Mouse (Mus musculus): Measurements from ENCODE around the gene Frat2.
A peak's percentile ranks its signal among the peaks of the same experiment; 100 is the strongest.
"Not testable (repeated sequence)": the region's sequence is repeated elsewhere in the genome, so short reads cannot be mapped to it uniquely, and the experiment has no call there.

Gene Frat2

GRCm38 (mm10) chr19:41847992-41848851 is at the start of gene Frat2:
Gene Frat2, minus strand, starts transcription at chr19:41848132.
- DNase-seq (ENCODE audit: low read depth in 2 of 2, low spot score in 2 of 2) = peak; percentile 90 to 91

GRCm38 (mm10) chr19:41896319-41896711 is 48.4 kb upstream of the Frat2 start:
- DNase-seq (ENCODE audit: low read depth in 2 of 2, low spot score in 2 of 2) = no peak

- DNase-seq (ENCODE audit: low read depth in 2 of 2, low spot score in 2 of 2) = peak; percentile 70 to 82
Measured at GRCm38 (mm10) chr19:41895460-41896318, 47.8 kb upstream of the Frat2 start, which contains the start of gene Rrp12. Gene Rrp12, minus strand, starts transcription at chr19:41896173.

GRCm38 (mm10) chr19:41894959-41895358 is 47.0 kb upstream of the Frat2 start:
- DNase-seq (ENCODE audit: low read depth in 2 of 2, low spot score in 2 of 2) = no peak

GRCm38 (mm10) chr19:41888191-41888590 is 40.3 kb upstream of the Frat2 start:
- DNase-seq (ENCODE audit: low read depth in 2 of 2, low spot score in 2 of 2) = no peak

GRCm38 (mm10) chr19:41883882-41884281 is 36.0 kb upstream of the Frat2 start:
- no peak for DNase-seq (ENCODE audit: low read depth in 2 of 2, low spot score in 2 of 2)

GRCm38 (mm10) chr19:41881842-41882241 is 33.9 kb upstream of the Frat2 start:
- no peak for DNase-seq (ENCODE audit: low read depth in 2 of 2, low spot score in 2 of 2)

- peak; percentile 53 to 72 for DNase-seq (ENCODE audit: low read depth in 2 of 2, low spot score in 2 of 2)
Measured at GRCm38 (mm10) chr19:41874356-41874755, 26.4 kb upstream of the Frat2 start.

- no peak for DNase-seq (ENCODE audit: low read depth in 2 of 2, low spot score in 2 of 2)
Measured at GRCm38 (mm10) chr19:41872285-41872684, 24.4 kb upstream of the Frat2 start.

GRCm38 (mm10) chr19:41869946-41870345 is 22.0 kb upstream of the Frat2 start:
- DNase-seq (ENCODE audit: low read depth in 2 of 2, low spot score in 2 of 2) = not testable (repeated sequence)

- DNase-seq (ENCODE audit: low read depth in 2 of 2, low spot score in 2 of 2) = no peak
Measured at GRCm38 (mm10) chr19:41869296-41869695, 21.4 kb upstream of the Frat2 start.

GRCm38 (mm10) chr19:41866707-41867106 is 18.8 kb upstream of the Frat2 start:
- no peak for DNase-seq (ENCODE audit: low read depth in 2 of 2, low spot score in 2 of 2)

GRCm38 (mm10) chr19:41857816-41858310 is 9.9 kb upstream of the Frat2 start:
- no peak for DNase-seq (ENCODE audit: low read depth in 2 of 2, low spot score in 2 of 2)

GRCm38 (mm10) chr19:41857086-41857762 is 9.3 kb upstream of the Frat2 start:
- DNase-seq (ENCODE audit: low read depth in 2 of 2, low spot score in 2 of 2) = no peak

GRCm38 (mm10) chr19:41852423-41852822 is 4.5 kb upstream of the Frat2 start:
- no peak for DNase-seq (ENCODE audit: low read depth in 2 of 2, low spot score in 2 of 2)

GRCm38 (mm10) chr19:41850719-41851543 is 3.0 kb upstream of the Frat2 start:
- DNase-seq (ENCODE audit: low read depth in 2 of 2, low spot score in 2 of 2) = no peak

GRCm38 (mm10) chr19:41850021-41850718 is 2.2 kb upstream of the Frat2 start:
- no peak for DNase-seq (ENCODE audit: low read depth in 2 of 2, low spot score in 2 of 2)

GRCm38 (mm10) chr19:41847614-41847991 is 329 bp downstream of the Frat2 start:
- not testable (repeated sequence) for DNase-seq (ENCODE audit: low read depth in 2 of 2, low spot score in 2 of 2)

GRCm38 (mm10) chr19:41847091-41847581 is 796 bp downstream of the Frat2 start:
- peak in 1 of 2 experiments; percentile 14 for DNase-seq (ENCODE audit: low read depth in 2 of 2, low spot score in 2 of 2)
